Mouse (Mus musculus) central nervous system, embryonic 14 days (tissue): ENCODE results near the gene Sik2. TPM values are rescaled to one million over a fixed set of nuclear protein-coding genes. Genes with fewer than 3 reads are reported as not detected.

Experiments
- polyA plus RNA-seq: library from polyadenylated mRNA; depleted of rRNA; stranded (reverse); fragments of >200 nt; gene quantifications from 2 replicates; pipeline ENCODE4 v1.2.3, GENCODE M21; 2012; rRNA removed

Sik2 gene
- 17.1 and 17.4 TPM in 2 replicates for polyA plus RNA-seq

DNA sequence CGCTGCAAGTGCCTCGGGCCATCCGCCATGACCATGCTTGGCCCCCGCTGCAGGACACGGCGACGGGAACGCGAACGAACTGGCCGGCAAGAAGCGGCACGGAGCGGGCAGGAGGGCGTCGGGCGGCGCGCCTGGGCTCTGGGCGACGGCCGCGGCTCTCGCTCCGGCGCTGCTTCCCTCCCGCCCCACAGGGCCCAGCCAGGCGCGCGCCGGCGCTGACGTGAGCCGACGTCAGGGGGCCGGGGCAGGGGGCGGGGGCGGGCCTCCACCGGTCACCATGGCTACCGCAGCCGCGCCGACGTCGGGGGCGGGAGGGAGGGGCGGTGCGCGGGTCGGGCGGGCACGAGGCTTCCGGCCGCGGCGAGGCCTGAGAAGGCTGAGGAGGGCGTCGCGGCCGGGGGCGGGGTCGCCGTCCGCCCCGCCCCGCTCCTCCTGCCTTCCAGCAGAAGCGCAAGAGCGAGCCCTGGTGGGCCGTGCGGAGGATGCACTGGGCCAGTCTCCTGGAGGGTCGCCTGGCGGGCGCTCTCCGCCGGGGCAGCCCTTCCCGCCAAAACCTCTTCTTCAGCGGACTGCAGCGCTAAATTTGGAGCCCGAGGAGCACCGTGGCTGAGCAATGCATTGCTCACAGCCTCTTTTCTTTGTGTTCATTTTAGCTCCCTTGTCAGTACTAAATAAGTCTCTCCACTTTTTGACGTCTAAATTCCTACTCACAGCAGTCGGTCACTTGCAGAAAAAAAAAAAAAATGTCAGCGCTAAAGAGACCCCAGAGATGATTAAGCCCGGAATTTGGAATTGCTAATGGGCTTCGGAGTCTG, at the start of gene Sik2:
Gene Sik2, minus strand, starts transcription at position 233 of the 815 bp plus-strand sequence.

DNA sequence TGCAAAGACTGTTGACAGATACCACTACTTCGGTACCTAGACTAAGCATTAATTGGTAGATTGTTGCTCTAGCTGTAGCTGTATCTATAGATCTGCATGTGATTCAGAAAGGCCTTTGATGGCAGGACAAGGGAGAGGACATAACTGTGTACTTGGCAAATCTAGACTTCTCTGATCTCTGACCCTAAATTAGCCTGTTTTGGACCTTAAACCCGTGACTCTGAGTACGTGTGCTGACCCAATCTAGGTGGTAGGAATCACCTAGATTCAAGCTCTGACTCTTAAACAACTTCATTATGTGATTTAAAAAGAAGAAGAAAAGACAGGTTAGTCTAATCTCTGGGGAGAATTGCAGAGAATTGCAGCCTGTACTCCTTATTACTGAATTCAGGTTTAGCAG, 163.8 kb downstream of the Sik2 start, which contains the start of gene Ppp2r1b:
Gene Ppp2r1b, plus strand, starts transcription at position 221 of the 400 bp plus-strand sequence.

Other genes with a start within 250 kb of the Sik2 start
- 6.8 and 7.7 TPM in 2 replicates for gene Fdxacb1, start 240.8 kb downstream of the Sik2 start, polyA plus RNA-seq
- gene Alg9, start 234.1 kb downstream of the Sik2 start, polyA plus RNA-seq = 38.1 and 40.1 TPM in 2 replicates
- 43.7 and 47.8 TPM in 2 replicates for gene 1110032A03Rik, start 233.6 kb downstream of the Sik2 start, polyA plus RNA-seq
- 29.8 and 38.0 TPM in 2 replicates for gene Ppp2r1b, start 163.8 kb downstream of the Sik2 start, polyA plus RNA-seq
- not detected in 2 replicates for gene Btg4, start 51.8 kb upstream of the Sik2 start, polyA plus RNA-seq
- gene Layn, start 68.0 kb upstream of the Sik2 start, polyA plus RNA-seq = 1.00 and 1.6 TPM in 2 replicates
- gene 4833427G06Rik, start 93.0 kb upstream of the Sik2 start, polyA plus RNA-seq = 0.69 and 1.1 TPM in 2 replicates
- 0.05 TPM in 2 replicates for gene Gm32742, start 156.4 kb upstream of the Sik2 start, polyA plus RNA-seq
- 0.17 and 0.21 TPM in 2 replicates for gene Pou2af1, start 204.6 kb upstream of the Sik2 start, polyA plus RNA-seq